Mouse (Mus musculus) forebrain, embryonic 14.5 days (tissue): ENCODE results near the gene Ang. TPM values are rescaled to one million over a fixed set of nuclear protein-coding genes. Genes with fewer than 3 reads are reported as not detected.

ENCODE experiments used
- ATAC-seq: fragments of 200-750 bp; cut with Nextera tagmentation; 2 replicates; pipeline ENCODE4 v1.8.0; 2017; ENCODE audit warnings: mild to moderate bottlenecking, moderate library complexity
- DNase-seq: peaks from one replicate; pipeline ENCODE4 v3.0.0-alpha.2; 2015; ENCODE audit warnings: low spot score
- H3K27ac ChIP-seq: fragments of 300-500 bp; sonication (generic); 2 replicates; pipeline ENCODE4 v1.5.1; 2014; ENCODE audit warnings: low read depth, mild to moderate bottlenecking, control low read depth, low read length, moderate library complexity
- H3K27me3 ChIP-seq: fragments of 300-500 bp; sonication (generic); replicated peaks from 2 replicates; pipeline ENCODE4 v1.6.1; 2014; ENCODE audit warnings: low read length, control low read depth, mixed read lengths; ENCODE audit not compliant: control insufficient read depth, insufficient read depth
- H3K36me3 ChIP-seq: fragments of 300-500 bp; sonication (generic); 2 replicates; pipeline ENCODE4 v1.6.1; 2014; ENCODE audit warnings: low read length, control low read depth; ENCODE audit not compliant: control insufficient read depth, insufficient read depth
- H3K4me1 ChIP-seq: fragments of 300-500 bp; sonication (generic); 2 replicates; pipeline ENCODE4 v1.6.1; 2014; ENCODE audit warnings: antibody characterized with exemption, low read length, control low read depth; ENCODE audit not compliant: control insufficient read depth, insufficient read depth
- H3K4me2 ChIP-seq: fragments of 300-500 bp; sonication (generic); 2 replicates; pipeline ENCODE4 v1.6.1; 2014; ENCODE audit warnings: mild to moderate bottlenecking, control low read depth, low read length
- H3K4me3 ChIP-seq: fragments of 300-500 bp; sonication (generic); 2 replicates; pipeline ENCODE4 v1.5.1; 2014; ENCODE audit warnings: low read depth, low read length, control low read depth
- H3K9ac ChIP-seq: fragments of 300-500 bp; sonication (generic); 2 replicates; pipeline ENCODE4 v1.6.1; 2014; ENCODE audit warnings: mild to moderate bottlenecking, low read length, control low read depth, moderate library complexity
- H3K9me3 ChIP-seq: fragments of 300-500 bp; sonication (generic); replicated peaks from 2 replicates; pipeline ENCODE4 v1.6.1; 2016; ENCODE audit warnings: low read length, control low read depth, mixed read lengths; ENCODE audit not compliant: control insufficient read depth
- WGBS: fragments of 180-500 bp; shearing (Covaris S2); extraction: QIAGEN DNeasy Blood & Tissue Kit; methylation state at CpG from one replicate; pipeline ENCODE4 v1.1.7; 2014; 5-methylcytosine and 5-hydroxymethylcytosine counted together
- polyA plus RNA-seq: library from polyadenylated mRNA; unstranded; fragments of >200 nt; fragmentation: Nextera tagmentation; extraction: Ambion mirVana; gene quantifications from 2 replicates; pipeline ENCODE4 v1.2.1, GENCODE M21; 2014

Ang gene
- polyA plus RNA-seq, 1 experiment from 2014 or later = 2.2 TPM

DNA sequence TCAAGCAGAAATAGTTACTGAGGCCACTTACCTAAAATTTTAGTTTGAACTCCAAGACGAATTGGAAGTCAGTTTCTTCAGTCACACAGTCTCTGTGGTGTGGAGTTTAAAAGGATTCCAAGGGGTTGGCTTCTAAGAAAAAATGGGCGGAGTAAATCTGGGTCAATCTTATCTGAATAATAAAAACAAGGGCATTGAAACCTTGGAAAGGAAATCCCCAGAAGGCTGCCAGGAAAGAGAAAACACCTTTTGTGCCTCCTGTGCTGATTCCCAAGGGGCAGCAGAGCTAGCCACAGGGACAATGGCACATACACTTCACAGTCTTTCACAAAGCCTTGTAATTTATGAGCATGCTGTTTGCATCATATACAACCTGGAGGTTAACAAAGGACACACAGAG, 55.7 kb downstream of the Ang start, which contains the start of gene Rnase1:
Rnase1 (minus strand) TSS at position 101 of the 400 bp plus-strand sequence.
- no peak for ATAC-seq
- no peak within 1 kb of the TSS for H3K9ac ChIP-seq
- H3K27me3 ChIP-seq = no peaks in the 10 kb centered on the region
- no peak within 1 kb of the TSS for H3K4me3 ChIP-seq
- peak; percentile 14 for DNase-seq
- H3K27ac ChIP-seq = no peak within 1 kb of the TSS
- H3K9me3 ChIP-seq = no peaks in the 10 kb centered on the region
- no peak within 1 kb of the TSS for H3K4me2 ChIP-seq
- H3K36me3 ChIP-seq = no peaks in the 10 kb centered on the region
- WGBS = 34% methylated on average over 2 of the region's 2 CpGs
- peaks cover 5% of the 10 kb centered on the region for H3K4me1 ChIP-seq

DNA sequence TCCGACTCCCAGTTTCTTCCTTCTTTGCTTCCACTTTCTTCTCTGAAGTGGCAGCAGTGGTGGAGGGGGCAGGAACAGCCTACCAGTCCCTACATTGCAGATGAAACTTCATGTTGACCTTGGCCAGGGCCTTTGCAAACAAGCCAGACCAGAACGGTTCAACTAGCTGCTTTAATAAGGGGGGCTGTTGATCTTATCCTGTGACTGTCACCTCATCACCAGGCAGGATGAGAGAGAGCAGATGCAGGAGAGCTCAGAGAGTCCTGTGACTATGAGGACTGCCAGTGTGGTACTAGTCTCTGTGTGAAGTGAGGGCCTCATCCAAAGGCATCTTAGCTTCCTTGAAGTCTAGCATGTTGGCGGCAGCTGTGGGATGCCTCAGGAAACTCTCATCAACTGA, 57.1 kb downstream of the Ang start:
- no peaks in the 10 kb centered on the region for H3K9me3 ChIP-seq
- H3K27me3 ChIP-seq = no peaks in the 10 kb centered on the region
- H3K4me2 ChIP-seq = no peak overlapping the region
- no peak overlapping the region for H3K9ac ChIP-seq
- ATAC-seq (no peak), DNase-seq (no peak)
- no peak overlapping the region for H3K27ac ChIP-seq
- peaks cover 5% of the 10 kb centered on the region for H3K4me1 ChIP-seq
- no peak overlapping the region for H3K4me3 ChIP-seq
- no peaks in the 10 kb centered on the region for H3K36me3 ChIP-seq
- WGBS = 84% methylated on average over 3 of the region's 3 CpGs

GRCm38 (mm10) chr14:51149164-51149563, 58.2 kb downstream of the Ang start:
- H3K36me3 ChIP-seq = no peaks in the 10 kb centered on the region
- DNase-seq (no peak), ATAC-seq (no peak)
- no peak overlapping the region for H3K4me3 ChIP-seq
- no peak overlapping the region for H3K9ac ChIP-seq
- H3K27me3 ChIP-seq = no peaks in the 10 kb centered on the region
- H3K4me1 ChIP-seq = peaks cover 5% of the 10 kb centered on the region
- no peak overlapping the region for H3K27ac ChIP-seq
- no peak overlapping the region for H3K4me2 ChIP-seq
- WGBS = 82% methylated on average over 5 of the region's 5 CpGs
- no peaks in the 10 kb centered on the region for H3K9me3 ChIP-seq

DNA sequence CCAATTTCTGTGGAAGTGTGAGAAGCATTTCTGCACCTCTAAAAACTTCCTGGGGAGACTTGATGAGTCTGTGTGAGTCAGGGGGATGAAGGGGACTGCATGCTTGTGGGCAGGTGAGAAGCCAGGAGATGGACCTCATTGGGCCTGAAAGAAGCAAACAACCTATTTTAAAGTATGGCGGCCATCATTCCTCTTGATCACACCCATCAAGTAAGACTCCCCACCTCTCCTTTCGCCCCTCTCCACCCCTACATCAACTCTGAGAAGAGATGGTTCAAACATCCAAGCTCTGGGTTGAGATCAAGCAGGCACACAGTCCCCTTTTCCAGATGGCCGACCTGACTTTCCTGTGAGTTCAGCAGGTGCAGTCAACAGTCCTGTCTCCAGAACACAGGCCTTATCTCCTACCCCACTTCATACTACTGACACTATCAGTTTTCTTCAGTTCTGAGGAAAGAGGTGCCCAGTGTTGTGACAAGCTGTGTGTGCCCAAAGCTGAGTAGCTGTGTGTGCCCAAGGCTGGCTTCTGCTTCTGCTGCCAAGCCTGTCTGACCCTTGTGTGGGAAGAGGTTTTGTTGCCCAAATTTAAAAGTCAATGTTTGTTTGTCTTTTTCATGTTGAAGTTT, 59.4 kb downstream of the Ang start:
- no peak for ATAC-seq
- Histone ChIP-seq H3K36me3 (no peaks in the 10 kb centered on the region), H3K4me3 (no peak overlapping the region), H3K9ac (no peak overlapping the region), H3K27me3 (no peaks in the 10 kb centered on the region), H3K9me3 (no peaks in the 10 kb centered on the region), H3K4me2 (no peak overlapping the region), H3K4me1 (peaks cover 5% of the 10 kb centered on the region), H3K27ac (no peak overlapping the region)
- no peak for DNase-seq
- WGBS = 86% methylated on average over 3 of the region's 3 CpGs

Other genes with a start within 250 kb of the Ang start
- 1.3 and 2.5 TPM in 2 replicates for gene Tep1, start 220.6 kb upstream of the Ang start, polyA plus RNA-seq
- gene Klhl33, start 193.6 kb upstream of the Ang start, polyA plus RNA-seq = 0.25 and 0.36 TPM in 2 replicates
- 160 and 180 TPM in 2 replicates for gene Osgep, start 166.3 kb upstream of the Ang start, polyA plus RNA-seq
- 322 and 355 TPM in 2 replicates for gene Apex1, start 166.2 kb upstream of the Ang start, polyA plus RNA-seq
- gene Pip4p1, start 160.3 kb upstream of the Ang start, polyA plus RNA-seq = 81.4 and 86.0 TPM in 2 replicates
- 20.5 and 28.2 TPM in 2 replicates for gene Pnp, start 160.1 kb upstream of the Ang start, polyA plus RNA-seq
- 2.5 TPM in 1 of 2 replicates, not detected in the other for gene Gm49342, start 146.6 kb upstream of the Ang start, polyA plus RNA-seq
- gene Pnp2, start 135.2 kb upstream of the Ang start, polyA plus RNA-seq = 0.46 and 0.69 TPM in 2 replicates
- gene Rnase10, start 83.4 kb upstream of the Ang start, polyA plus RNA-seq = not detected in 2 replicates
- gene Rnase9, start 49.3 kb upstream of the Ang start, polyA plus RNA-seq = not detected in 2 replicates
- not detected in 2 replicates for gene Rnase11, start 41.0 kb upstream of the Ang start, polyA plus RNA-seq
- gene Rnase12, start 33.5 kb upstream of the Ang start, polyA plus RNA-seq = not detected in 2 replicates
- gene Olfr750, start 16.7 kb upstream of the Ang start, polyA plus RNA-seq = not detected in 2 replicates
- 11.5 and 14.2 TPM in 2 replicates for gene Rnase4, start 73 bp upstream of the Ang start, polyA plus RNA-seq
- gene Eddm3b, start 23.3 kb downstream of the Ang start, polyA plus RNA-seq = not detected in 2 replicates
- 0.33 and 1.3 TPM in 2 replicates for gene Rnase6, start 32.8 kb downstream of the Ang start, polyA plus RNA-seq
- gene Rnase1, start 55.6 kb downstream of the Ang start, polyA plus RNA-seq = 0.18 TPM in 1 of 2 replicates, not detected in the other
- not detected in 2 replicates for gene Rnase2b, start 71.1 kb downstream of the Ang start, polyA plus RNA-seq
- not detected in 2 replicates for gene Ang2, start 108.0 kb downstream of the Ang start, polyA plus RNA-seq
- not detected in 2 replicates for gene Ear14, start 112.2 kb downstream of the Ang start, polyA plus RNA-seq
- gene Rnase2a, start 165.0 kb downstream of the Ang start, polyA plus RNA-seq = not detected in 2 replicates